Mouse (Mus musculus) frontal cortex, postnatal 10 days (tissue): Measurements from ENCODE around the gene CK137956.
A peak's percentile ranks its signal among the peaks of the same experiment; 100 is the strongest.

Experiments
- DNase-seq, 2 experiments: peaks; one replicate each; pipeline ENCODE4 v3.0.0; 2022; ENCODE audit warnings: low spot score in 2 of 2, mixed read lengths in 1 of 2

CK137956 gene

DNA sequence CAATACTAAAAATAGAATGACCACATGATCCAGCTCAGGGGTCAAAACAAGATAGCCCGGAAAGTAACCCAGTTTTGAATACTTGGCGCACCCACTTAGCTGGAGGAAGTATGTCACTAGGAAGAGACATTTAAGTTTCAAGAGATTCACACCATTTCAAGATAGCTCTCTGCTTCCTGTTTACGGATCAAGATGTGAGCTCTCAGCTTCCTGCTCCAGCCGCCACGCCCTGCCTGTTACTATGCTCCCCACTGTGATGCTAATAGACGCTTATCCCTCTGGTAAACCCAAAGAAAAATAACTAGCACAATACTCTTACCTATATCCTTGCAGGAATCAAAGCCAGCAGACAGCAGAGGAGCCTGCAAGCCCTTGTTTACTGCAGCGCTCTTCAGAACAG is 57.2 kb downstream of the CK137956 start:
- no peak for DNase-seq

DNA sequence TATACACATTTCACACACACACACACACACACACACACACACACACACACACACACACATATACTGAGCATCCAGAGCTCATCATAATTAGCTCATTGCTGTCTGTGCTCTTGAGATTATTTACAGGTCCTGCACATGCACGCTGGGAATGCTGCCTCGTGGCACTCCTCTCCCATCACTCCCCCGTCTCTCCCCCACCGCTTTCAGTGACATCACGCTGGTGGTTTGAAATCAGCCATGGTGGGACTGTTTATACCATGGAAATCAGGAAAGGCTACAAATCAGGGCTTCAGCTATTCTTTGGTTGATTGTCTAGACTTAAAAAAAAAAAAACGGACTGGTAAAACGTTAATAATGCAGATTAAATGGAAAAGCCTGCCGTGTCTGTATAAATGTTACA is 63.6 kb downstream of the CK137956 start:
- peak in 1 of 2 experiments; percentile 18 for DNase-seq

DNA sequence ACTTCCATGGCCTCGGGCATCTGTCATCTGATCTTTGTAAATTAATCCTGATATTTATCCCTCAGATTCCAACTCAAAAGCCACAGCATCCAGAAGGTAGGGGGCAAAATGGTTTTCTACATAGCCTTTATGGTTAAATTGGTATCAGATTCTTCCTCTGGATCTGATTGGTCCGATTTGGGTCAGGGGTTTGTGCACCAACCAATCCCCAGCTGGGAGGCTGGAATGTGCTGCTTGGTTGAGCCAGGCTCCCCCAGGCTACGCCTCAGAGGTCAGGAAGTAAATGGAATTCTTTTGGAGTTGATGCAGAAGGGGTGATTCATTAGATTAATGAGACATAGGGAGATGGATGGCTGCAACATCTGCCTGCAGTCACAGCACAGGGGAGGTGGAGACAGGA is 66.8 kb downstream of the CK137956 start:
- no peak for DNase-seq

DNA sequence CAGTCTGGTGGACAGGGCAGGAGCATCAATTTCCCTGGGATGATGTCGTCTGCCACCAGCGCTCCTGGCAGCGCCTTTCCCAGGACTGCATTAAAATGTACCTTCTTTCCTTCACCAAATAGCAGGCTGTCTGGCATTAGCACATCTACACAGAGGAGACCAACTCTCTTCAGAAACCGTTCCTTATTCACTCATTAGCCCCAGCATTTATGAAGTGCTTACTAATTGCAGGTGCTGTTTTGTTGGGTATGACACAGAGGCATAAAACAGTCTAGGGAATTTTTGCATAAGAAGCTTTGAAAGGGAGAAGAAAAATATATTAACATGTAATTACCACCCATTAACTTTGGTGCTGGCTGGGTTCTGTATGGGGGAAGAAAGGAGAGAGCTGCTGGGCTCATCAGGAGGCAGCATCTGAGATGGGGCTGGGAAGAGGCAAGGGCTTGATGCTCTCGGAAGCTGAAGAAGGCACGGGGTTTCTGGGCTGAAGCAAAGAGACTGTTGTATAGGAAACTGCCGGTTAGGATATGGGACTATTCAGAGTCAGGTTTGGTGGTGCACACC is 69.8 kb downstream of the CK137956 start:
- no peak for DNase-seq

DNA sequence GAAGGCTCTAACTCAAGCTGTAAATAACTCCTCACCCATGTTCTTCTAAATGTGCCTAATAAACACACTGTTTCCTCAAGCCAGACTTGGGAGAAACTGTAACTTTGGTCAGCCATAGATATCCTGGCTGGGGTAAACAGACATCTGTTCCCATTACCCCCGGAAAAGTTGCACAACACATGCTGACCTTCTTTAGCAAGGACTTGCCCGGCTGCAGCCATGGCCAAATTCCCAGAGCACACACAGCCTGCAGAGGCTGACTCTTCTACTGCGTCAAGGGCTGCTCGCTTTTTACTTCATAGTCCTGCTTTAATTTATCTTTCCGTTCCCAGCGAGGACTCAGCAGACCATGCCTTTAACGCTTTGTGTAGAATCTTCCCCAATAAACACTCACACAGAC is 81.7 kb downstream of the CK137956 start:
- DNase-seq, result no peak

DNA sequence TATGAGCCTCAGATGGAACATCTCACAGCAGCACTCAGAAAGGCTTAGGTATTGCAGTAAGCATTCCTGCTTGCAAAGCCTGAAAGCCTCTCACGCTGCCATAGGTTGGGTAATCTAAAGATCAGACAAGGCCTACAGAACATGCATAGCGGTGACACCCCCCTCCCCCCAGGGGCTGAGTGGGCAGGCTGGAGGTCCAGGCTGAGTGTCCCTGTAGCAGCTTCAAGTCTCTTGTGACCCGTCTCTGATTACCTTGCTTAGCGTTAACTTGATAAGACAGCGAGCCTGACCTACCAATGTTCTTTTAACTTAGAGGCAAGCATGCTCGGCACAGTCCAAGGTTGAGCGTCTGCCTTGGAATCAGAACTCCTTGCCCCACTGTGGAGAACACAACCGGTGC is 91.8 kb downstream of the CK137956 start:
- DNase-seq, result no peak
